Comparison of ENCODE assay signal across 1 mouse cellular context in the genomic region with DNA sequence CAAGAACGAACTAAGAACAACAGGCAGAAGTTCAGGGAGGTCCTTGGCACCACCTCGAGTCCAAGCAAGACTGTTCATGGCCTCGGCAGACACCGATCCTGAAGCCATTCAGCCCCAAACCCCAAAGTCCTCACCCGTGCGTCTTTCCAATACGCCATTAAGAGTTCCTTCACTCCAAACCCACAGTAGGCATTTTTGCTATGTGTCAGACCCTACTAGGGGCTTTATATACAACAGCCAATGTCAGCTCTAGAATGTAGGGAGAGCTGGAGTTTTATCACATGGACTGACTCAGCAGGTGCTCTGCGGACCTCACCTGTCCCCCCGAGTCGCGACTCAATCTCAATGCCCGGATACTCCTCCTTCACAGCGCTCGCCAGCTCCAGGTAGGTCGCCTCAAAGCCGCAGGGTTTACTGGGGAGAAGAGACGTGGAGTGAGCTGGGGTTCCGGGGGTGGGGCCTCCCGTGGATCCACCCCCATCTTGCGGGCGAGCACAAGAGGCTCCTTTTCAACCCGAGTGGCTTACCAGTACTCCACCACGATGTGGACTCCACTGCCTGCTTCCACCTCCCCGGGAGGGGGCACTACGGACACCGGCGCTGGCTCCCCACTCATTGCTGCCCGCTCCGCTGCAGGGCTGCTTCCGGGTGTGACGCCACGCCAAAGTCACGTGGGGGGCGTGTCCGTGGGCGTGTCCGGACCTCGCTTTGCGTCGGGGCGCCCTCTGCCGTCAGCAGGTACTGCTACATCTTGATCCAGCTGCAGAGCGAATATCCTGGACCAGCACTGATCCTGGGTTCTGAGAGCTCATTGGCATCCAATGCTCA.
A peak's percentile ranks its signal among the peaks of the same experiment; 100 is the strongest.
TF ChIP-seq lines count a peak whose summit lies in the region.

A gene (minus strand): TSS at position 661 of the 828 bp plus-strand sequence.

TF ChIP-seq in CH12.LX, 34 proteins besides CTCF, POLR2A, EP300 and RAD21 (continued from another document):
- TF ChIP-seq TBP (conservative IDR thresholded peaks at IDR 0.05; ENCODE audit: low read depth, low read length) (0 out of 2 replicates have a peak, but pooled peaks have one; percentile 16), IRF4 (IDR thresholded peaks at IDR 0.05; ENCODE audit: low read depth, low read length) (peak; percentile 74; the same call in 1 of the 2 replicates), USF1 (IDR thresholded peaks at IDR 0.05; ENCODE audit: low read depth, low read length) (peak; percentile 99), CHD1 (IDR thresholded peaks at IDR 0.05; ENCODE audit: low read depth, low read length) (no peak), POLR2AphosphoS2 (IDR thresholded peaks at IDR 0.05; ENCODE audit: low read depth, low read length) (peak; percentile 84; the same call in 1 of the 2 replicates), MXI1 (IDR thresholded peaks at IDR 0.05; ENCODE audit: low read depth, low read length) (peak; percentile 85), BHLHE40 (IDR thresholded peaks at IDR 0.05; ENCODE audit: low read depth, low read length) (peak; percentile 99), PAX5 (IDR thresholded peaks at IDR 0.05; ENCODE audit: low read length) (no peak), E2F4 (IDR thresholded peaks at IDR 0.05; ENCODE audit: insufficient replicate concordance, low read depth, low read length) (no peak), GABPA (IDR thresholded peaks at IDR 0.05; ENCODE audit: insufficient replicate concordance, low read depth, low read length) (no peak), MAX (IDR thresholded peaks at IDR 0.05; ENCODE audit: low read length) (peak; percentile 99), MAZ (IDR thresholded peaks at IDR 0.05; ENCODE audit: low read depth, low read length) (peak; percentile 95), JUN (IDR thresholded peaks at IDR 0.05; ENCODE audit: insufficient read depth, low read depth, low read length) (peak; percentile 29; the same call in 1 of the 2 replicates), MAFK (IDR thresholded peaks at IDR 0.05; ENCODE audit: insufficient replicate concordance, low read length) (no peak), NELFE (IDR thresholded peaks at IDR 0.05; ENCODE audit: low read depth, low read length) (peak; percentile 83), ETS1 (conservative IDR thresholded peaks at IDR 0.05; ENCODE audit: low read depth, low read length) (peak; percentile 46), ZMIZ1 (IDR thresholded peaks at IDR 0.05; ENCODE audit: low read depth, low read length) (peak; percentile 71), TCF12 (IDR thresholded peaks at IDR 0.05; ENCODE audit: low read depth, low read length) (peak; percentile 93), JUND (conservative IDR thresholded peaks at IDR 0.05; ENCODE audit: low read depth, low read length) (no peak), USF2 (conservative IDR thresholded peaks at IDR 0.05; ENCODE audit: low read depth, low read length) (peak; percentile 97), UBTF (IDR thresholded peaks at IDR 0.05; ENCODE audit: low read depth, low read length) (no peak), ELF1 (IDR thresholded peaks at IDR 0.05; ENCODE audit: low read depth, low read length) (peak; percentile 100), RCOR1 (conservative IDR thresholded peaks at IDR 0.05; ENCODE audit: low read depth, low read length) (0 out of 2 replicates have a peak, but pooled peaks have one; percentile 62), SIN3A (IDR thresholded peaks at IDR 0.05; ENCODE audit: low read length) (peak; percentile 96), ZC3H11A (IDR thresholded peaks at IDR 0.05; ENCODE audit: low read depth, low read length) (no peak), NRF1 (IDR thresholded peaks at IDR 0.05; ENCODE audit: low read depth, low read length) (peak; percentile 29; the same call in 1 of the 2 replicates), MEF2A (IDR thresholded peaks at IDR 0.05; ENCODE audit: borderline replicate concordance, low read depth, low read length) (peak; percentile 80; the same call in 1 of the 2 replicates), ZKSCAN1 (IDR thresholded peaks at IDR 0.05; ENCODE audit: borderline replicate concordance, low read depth, low read length) (no peak), MYC (IDR thresholded peaks at IDR 0.05; ENCODE audit: low read depth, low read length) (peak; percentile 53; the same call in 1 of the 2 replicates), KAT2A (IDR thresholded peaks at IDR 0.05; ENCODE audit: insufficient replicate concordance, low read length) (0 out of 2 replicates have a peak, but pooled peaks have one; percentile 48), SMC3 (IDR thresholded peaks at IDR 0.05; ENCODE audit: low read depth, low read length) (peak; percentile 82)
